Mouse (Mus musculus) cerebellum, adult 8-10 months (tissue): ENCODE measurements around the gene Frmd4a.

Source experiments
- DNase-seq: peaks from one replicate; pipeline ENCODE4 v3.0.0; 2022

The Frmd4a gene

DNA sequence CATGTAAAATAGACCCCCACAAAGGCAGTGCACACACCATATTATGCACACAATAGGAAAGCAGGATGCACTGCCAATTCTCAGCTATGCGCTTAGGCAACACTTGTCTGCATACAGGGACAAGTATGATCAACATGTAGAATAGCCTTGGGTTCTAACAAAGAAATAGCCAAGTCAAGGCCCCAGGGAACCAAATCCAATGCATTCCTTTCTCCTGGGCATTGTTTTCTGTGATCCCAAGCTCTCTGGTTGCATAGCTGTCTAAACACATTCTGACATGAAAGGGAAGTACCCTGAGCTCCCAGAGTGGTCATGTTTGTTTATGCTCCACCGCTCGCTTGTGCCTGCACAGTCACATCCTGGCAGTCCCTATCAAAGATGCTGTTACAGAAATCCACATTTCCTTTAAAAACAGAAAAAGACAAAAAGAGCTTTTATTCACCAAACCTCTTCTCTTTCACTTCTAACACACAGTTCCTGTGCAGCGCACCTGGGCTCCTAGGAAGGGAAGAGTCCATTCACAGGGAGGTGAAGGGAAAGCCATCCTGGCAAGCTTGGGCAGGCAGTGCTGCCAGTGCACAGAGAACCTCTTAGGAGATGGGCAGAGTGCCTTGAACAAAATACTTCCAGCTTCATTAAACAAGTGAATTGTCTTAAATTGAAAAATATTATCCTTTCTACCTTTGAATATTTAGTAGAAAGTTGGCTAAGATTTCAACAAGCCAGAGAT, 124.9 kb downstream of the Frmd4a start:
- DNase-seq: no peak

DNA sequence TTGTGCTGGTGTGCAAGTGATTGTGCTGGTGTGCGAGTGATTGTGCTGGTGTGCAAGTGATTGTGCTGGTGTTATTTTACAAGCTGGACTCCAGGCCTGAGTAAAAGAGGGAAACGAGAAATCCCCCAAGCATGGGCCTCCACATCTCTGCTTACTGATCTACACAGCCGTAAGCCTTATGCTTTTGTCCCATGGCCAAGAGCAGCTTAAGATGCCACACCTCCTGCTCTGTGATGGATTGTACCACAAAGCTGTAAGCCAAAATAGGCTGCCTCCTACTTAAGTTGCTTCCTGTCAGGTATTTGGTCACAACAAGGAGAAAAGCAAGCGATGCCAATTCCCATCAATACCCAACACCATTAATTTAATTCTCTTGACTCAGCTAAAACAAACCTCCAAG, 126.9 kb downstream of the Frmd4a start:
- no peak for DNase-seq

DNA sequence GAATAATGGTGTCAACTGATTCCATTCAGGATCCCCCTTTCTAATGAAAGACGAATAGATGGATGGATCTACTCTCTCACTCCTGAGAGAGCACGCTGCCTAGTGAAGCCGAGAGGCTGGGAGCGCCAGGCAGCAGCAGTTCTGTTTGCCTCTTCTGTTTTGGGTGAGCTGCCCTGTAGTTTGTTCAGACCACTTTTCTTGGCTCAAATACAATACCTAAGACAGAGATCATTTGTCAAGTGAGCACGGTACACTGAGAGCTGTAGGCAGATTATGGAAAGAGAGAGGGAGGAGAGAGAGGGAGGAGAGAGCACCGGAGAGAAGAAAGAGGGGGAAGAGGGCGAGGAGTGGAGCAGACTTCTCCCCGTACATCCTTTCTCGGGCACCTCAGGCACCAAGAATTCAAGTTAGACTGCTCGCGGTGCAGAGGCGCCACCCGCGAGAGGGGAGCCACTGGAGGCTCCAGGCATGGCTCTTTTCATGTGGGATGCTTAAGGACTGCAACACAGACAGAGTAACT, 135.1 kb downstream of the Frmd4a start:
- DNase-seq: no peak

DNA sequence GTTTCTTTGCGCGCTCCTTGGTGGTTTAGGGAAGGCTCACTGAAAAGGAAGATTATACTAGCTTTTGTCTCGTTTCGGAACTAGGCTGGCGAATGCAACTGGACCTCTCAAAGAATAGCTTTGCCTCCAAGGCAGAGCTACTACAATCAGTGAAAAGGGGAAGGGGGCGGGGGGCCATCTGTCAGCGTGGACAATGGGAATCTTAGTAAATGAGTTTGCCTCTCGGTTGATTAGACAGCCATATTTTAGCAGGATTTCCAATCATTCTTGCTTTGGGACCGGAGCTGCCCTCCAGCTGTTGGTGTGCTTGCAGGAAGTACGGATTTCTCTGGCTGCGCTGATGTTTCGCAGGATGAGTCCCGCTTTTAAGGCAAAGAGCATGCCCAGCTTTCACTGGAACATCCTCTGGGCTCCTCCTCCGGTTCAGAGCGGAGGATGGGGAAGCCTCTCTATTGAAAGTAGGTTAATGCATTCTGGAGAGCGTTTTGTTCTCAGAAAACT, 135.7 kb downstream of the Frmd4a start:
- no peak for DNase-seq

DNA sequence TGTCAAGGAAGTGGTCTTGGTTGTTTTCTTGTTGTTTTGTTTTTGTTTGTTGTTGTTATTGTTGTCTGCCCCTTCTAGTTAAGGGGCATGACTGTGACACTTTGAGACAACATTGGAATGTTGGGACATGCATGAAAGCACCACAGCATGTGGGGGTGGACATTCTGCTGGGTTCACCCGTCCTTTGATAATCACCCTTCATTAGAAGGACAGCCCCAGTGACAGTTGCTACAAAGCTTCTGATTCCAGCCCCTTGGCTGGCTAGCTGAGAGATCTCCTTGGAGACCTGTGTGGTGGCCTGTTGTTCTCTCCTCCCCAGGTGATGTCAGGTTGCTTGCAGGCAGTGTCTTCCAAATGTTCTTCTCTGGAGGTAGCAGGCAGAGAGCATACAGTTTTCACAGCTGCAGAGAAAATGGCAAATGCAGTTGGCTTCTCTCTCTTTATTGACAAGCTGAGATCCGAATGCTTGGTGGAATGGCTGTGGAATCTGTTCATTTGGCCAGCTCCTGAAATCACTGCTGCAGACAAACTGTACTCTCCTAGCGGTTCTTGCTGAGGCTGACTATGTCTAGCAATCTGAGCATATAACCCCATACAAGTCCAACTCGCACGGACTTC, 136.6 kb downstream of the Frmd4a start:
- DNase-seq: no peak

DNA sequence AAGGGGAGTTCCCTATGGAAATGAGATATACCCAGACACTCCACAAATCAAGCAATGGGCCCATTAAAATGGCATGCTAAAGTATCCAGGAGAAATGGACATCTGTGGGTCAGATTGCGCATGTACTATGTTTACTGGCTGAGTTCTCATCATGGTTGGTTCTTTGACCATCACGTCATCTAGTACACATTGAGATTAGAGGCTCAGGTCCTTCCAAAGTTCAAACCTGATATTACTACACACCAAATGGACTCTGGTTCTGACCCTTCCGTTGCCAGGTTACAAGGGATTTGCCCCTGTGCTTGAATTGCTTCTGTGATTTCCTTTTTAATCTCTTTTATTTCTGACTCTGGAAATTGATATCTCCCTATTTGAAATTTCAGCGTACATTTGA, 137.1 kb downstream of the Frmd4a start:
- no peak for DNase-seq

DNA sequence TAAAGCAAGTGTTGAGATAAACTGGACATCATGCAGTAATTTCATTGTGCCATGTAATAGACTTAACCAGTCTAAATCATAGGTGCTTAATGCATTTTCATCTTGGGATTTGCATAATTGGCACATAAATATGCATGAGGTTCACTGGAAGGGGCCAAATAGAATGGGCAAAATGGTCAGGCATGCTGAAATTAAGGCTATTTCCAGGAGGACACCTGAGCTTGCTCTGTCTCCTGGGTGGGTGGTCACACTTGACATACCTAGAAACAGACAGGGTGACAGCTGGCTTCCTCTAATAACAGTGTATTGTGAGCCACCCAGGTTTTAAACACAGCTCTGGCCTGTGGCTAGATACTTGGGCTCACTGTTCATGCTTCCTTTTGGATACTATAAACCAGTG, 137.9 kb downstream of the Frmd4a start:
- no peak for DNase-seq

DNA sequence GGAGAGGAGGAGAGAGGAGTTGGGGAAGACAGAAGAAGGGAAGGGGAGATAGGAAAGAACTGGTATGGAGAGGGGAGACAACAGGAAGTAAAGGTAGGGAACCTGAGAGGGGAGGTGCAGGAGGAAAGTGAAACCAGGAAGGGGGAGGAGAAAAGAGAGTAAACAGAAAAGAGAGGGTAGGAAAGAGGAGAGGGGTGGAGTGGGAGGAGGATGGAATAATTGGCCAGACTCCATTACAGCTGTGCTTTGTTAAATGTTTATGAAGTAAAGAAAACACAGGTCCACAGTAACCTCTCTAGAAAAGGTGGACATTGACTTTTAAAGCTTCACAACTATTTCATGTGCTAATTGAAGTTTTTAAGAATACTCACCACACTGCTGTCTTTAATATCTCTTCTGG, 139.0 kb downstream of the Frmd4a start:
- DNase-seq: no peak

DNA sequence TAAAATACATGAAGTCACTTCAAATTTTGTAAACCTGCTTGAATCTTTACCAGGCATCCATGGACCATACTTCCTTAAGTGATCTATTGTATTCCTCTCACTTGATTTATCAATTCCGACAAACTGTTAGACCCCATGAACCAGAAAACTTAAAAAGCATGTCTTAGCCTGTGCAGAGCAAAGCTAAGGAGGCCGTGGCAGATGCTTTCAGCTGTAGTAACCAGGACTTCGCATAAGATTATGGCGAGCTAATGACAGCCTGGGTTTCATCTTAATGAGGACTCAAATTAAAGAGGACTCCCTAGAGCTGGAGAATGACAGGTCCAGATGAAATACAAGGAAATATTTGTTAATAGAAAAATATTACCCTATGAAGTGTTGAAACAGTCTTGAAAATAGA, 139.9 kb downstream of the Frmd4a start:
- no peak for DNase-seq

DNA sequence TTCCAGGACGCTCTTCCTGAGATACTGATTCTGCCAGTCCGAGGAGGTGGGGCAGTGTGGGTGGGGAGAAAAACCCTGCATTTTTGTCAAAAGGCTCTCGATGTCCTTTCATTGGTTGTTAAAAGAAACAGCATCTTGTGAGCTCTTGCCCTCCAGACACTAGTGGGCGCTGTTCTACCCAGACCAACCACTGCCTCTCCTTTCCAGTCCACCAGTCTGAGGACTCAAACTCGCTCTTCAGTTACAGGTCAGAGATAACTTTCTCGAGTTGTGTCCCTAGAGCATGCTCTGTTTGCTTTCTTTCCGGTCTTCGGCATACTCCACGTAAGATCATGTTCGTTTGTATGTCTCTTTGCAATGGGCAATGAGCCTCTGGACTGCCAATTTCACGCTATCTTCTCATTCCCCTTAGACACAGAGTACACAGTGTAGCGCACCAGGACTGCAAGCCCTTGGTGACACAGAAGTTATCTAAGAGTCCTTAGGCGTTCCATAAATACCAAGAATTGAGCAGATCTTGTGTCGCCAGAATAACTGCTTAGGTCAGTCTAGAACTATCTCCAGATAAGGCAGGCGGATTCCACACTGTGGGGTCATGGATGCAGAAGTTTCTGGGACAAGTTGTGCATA, 142.2 kb downstream of the Frmd4a start:
- no peak for DNase-seq

DNA sequence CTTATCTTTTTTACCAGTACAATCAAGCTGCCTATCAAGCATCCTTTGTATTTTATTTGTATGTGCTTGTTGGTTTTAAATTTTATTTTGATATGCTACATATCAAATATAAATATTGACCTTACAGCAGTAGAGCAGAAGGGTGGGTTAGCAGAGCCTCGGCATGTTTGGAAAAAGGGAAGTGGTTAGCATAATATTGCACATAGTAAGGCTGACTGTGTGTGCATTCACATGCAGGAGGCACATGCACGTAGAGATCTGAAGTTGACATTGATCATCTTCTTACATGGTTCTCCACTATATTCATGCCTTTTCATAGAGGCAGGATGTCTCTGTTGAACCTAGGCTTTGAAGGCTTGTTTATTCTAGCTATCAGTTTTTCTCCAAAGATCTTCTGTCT, 148.7 kb downstream of the Frmd4a start:
- no peak for DNase-seq

DNA sequence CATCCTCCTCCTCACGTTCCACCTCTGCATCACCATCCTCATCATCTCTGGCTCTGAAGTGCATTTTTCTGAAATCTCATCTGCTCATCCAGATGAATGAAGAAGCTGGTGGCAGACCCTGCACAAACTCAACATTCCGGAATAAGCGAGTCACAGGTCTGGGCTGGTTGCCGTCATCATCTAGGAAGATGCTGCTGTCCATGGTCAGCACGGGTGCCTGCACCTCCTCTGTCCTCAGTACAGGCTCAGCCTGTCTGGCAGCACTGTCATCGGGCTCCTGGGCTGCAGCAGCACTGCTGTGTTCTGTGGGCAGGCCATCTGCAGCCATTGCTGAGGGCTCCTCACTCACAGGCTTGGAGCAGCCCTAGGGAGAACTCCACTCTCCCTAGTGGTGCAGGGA, 149.6 kb downstream of the Frmd4a start:
- DNase-seq: no peak

DNA sequence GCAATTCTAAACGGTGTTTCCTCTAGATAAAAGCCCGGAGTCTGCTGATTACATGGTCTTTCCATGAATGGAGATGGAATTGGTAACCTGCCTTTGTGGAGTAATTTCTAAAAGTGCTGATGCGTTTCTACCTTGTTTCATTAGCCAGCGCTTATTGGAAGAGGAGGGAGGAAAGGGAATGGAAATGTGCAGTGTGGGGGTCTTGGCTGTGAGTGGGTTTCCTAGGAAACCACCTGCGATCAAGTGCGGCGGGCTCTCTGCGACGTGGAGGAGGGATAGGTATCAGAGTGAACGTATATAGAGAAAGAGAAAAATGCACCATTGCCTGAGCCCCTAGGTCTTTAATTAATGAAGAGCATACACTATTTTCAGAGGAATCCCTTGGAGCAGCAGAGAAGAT, 152.2 kb downstream of the Frmd4a start:
- no peak for DNase-seq

DNA sequence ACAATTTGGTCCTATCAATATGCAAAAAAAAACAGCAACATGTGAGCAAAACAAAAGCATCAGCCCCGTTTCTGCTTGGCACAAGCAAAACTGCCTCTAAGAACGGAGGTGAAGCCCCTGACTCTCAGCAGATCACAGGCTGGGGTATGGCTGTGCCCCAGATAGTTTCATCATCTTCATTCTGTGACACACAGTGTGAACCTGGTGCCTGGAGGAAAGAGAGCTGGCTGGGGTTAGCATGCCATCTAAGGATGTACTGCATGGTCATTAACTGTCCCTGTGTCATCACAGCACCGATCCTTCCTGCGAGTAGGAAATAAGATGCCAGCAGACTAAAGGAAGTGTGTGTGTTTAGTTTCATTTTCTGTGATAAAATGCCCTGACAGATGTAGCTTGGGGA, 152.7 kb downstream of the Frmd4a start:
- DNase-seq: no peak

DNA sequence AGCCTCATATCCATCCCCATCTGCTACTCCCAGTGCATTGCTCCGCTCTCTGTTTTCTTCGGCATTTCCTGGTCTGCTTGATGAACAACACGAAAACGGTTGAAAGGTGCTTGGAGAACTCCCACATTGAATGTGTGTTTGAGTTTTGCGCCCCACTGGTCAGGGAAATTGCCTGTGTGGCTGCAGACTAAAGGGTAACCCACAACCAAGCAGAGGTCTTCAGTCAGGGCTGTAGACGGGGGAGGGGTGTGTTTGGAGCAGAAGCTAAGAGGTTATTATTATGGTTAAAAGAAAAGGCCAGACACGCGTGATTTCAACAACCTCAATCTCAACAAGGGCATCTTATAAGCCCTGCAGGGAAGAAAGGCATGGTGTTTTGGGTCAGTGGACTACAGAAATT, 167.5 kb downstream of the Frmd4a start:
- DNase-seq: no peak

DNA sequence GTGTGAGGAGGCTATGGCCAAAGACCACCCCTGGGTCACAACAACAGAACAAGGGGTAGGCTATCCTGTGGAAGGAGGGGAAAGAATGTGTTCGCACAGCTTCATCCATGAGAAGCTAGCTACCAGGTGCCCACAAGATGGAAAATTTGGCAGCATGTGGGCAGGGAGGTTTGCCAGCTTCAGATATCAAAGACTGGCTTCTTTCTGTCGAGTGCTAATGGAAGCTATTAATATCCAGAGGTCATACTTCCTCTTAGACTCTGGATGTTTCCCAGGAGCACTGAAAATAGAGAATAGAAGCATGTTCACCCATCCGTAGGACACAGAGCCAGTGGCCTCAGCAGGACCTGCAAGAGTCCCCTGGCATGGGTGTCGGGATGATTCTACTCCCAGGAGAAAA, 170.0 kb downstream of the Frmd4a start:
- DNase-seq: peak; percentile 15

DNA sequence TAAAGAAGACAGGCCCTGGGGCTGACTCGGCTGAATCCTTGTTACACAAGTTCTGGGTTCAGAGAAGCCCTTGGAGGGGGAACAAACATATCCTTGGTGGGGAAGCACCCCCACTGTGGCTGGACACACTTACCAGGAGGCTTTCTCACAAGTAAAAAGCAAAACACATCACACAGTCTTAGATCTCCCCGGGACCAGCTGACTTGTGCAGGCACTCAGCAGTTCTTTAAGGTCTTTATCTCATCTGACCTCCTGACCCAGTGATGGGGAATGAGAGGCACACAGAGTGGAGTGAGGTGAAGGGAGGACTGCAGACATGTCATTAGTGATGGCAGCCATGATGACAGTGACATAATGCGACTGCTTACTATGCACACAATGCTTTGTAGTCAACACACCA, 170.8 kb downstream of the Frmd4a start:
- no peak for DNase-seq

DNA sequence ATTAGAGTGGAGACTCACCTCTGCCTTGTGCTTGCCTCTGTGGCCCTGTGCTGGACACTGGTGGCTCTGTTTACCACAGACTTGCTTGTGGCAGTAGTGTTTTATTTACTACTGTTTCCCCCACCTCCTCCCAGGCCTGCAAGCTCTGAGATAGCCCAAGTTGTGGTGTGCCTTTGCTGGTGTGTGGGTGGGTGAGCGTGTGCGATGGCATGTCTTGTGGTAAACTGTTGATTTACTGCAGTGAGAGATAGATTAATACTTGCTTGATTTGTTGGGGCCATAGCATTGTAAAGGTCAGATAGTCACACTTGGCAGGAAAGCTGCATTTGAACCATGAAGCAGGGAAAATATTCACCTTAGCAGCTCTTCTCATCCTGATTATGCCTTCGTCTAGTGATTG, 172.8 kb downstream of the Frmd4a start:
- DNase-seq: no peak

DNA sequence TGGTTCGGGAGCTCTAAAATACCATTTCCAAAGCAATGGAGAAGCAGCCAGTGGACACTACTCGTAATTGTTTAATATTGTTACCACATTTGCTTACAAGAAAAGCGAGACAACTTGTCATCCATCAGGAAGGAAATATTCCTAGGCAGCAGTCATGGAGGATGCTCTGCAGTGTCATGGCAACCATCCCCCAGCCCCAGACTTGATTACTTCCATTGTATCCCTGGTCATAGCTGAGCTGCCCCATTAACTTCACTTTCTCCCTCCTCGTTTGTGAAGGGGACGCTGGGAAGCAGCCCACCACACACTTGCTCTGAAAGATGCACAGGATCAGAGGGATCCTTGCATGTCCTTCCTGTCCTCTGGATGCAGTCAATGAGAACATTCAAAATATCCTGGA, 173.5 kb downstream of the Frmd4a start:
- no peak for DNase-seq

DNA sequence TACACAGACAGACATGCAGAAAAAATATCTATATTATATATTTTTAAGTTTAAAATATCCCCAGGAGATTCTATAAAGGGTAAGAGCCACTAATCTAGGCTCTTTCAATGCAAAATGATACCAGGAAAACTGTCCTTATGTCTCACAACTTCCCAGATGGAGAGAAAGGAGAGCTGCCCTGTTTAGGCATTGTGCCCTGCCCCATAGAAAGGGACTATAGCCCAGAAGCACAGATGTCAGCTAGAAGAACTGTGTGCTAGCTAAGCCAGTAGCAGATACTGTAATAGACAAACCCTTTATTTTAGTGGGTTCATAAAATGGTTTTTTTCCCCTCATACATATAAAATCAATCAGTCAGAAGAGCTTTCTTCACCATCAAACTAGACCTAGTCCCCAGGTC, 175.7 kb downstream of the Frmd4a start:
- no peak for DNase-seq

DNA sequence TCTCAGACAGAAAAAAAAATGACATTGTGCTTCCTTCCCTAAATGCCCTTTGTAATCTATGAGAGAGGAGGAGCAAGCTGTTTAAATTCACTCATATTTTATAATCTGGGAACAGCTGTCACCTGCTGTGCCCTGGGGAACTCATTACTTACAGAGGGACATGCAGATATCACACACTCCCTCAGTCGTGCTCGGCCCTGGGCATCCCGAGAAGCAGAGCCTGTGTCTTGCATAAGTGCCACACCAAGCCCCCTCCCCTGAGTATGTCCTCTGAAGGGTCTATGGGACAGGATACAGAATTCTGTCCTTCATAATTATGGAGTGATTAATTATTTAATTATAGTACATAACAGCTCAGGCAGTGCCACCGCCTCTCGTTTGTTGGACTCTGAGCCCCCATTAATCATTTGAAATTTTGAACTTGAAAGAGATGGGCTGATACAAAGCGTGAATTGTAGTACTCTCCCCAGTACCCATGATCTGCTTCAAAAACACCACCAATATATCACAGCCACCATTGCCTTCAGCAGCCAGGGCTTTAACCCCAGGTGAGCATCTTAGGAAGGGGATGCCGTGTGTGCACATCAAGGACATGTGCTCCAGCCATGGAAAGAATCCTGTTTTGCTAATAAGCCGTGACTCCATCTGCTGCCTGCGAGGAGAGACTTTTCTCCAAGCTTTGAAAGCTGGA, 177.0 kb downstream of the Frmd4a start:
- no peak for DNase-seq

DNA sequence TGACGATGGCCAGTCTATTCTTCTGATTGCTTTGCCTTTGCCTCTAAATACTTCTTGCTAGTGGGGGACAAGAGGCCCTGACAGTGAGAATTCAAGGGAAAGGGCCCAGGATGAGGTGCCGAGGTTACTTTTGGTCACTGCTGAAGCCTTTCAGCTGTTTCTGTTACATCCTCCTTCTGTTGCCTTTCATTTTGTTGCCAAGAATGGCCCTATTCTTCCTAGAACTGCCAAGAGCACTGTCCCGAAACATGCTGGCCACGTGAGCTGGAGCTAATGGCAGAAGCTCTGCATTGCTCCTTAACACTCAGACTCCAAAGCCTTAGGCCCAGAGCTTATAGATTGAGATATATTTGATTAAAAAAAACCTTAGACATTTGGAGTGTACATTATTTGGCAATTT, 178.5 kb downstream of the Frmd4a start:
- DNase-seq: no peak

DNA sequence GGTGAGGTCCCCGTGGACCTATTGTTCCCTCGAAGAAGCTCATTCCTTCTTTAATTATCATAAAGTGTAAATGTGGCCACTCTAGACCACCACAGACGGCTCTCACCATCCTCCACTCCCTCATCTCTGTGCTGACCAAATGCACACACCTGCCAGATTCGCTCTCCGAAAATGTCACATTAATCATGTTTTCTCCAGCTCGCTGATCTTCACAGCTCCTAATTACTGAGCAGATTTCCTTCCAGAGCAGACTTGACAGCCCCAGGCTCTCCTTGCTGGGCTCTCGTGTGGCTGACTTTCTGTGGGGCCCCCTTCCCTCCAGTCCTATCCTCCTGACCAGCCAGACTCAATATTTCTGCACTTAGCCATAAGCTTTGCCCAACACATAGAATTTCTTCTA, 191.7 kb downstream of the Frmd4a start:
- no peak for DNase-seq

DNA sequence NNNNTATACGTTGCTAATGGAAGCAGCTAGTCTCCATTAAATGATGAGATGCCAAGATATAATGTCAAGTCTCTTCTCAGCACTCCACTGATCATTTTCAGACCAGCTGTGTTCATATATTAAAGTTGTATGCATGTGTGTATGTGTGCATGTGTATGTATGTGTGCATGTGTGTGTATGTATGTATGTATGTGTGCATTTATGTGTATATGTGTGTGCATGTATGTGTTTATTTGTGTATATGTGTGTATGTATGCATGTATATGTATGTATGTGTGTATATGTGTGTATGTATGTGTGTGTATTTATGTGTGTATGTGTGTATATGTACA, 204.9 kb downstream of the Frmd4a start:
- DNase-seq: no peak
